Mouse (Mus musculus) midbrain, embryonic 13.5 days (tissue): ENCODE results near the gene Nme7. TPM values are rescaled to one million over a fixed set of nuclear protein-coding genes. Genes with fewer than 3 reads are reported as not detected.
A peak's percentile ranks its signal among the peaks of the same experiment; 100 is the strongest.

Experiments
- ATAC-seq: fragments of 200-750 bp; cut with Nextera tagmentation; 2 replicates; pipeline ENCODE4 v1.8.0; 2017; ENCODE audit warnings: mild to moderate bottlenecking, moderate TSS enrichment, moderate library complexity
- H3K27ac ChIP-seq: fragments of 300-500 bp; sonication (generic); 2 replicates; pipeline ENCODE4 v1.5.1; 2015; ENCODE audit warnings: inconsistent platforms, mild to moderate bottlenecking, moderate library complexity
- H3K27me3 ChIP-seq: fragments of 300-500 bp; sonication (generic); 2 replicates; pipeline ENCODE4 v1.6.1; 2015; ENCODE audit warnings: mild to moderate bottlenecking, inconsistent platforms
- H3K36me3 ChIP-seq: fragments of 300-500 bp; sonication (generic); 2 replicates; pipeline ENCODE4 v1.6.1; 2015; ENCODE audit warnings: mild to moderate bottlenecking, inconsistent platforms
- H3K4me1 ChIP-seq: fragments of 300-500 bp; sonication (generic); replicated peaks from 2 replicates; pipeline ENCODE4 v1.6.1; 2015; ENCODE audit warnings: inconsistent platforms
- H3K4me2 ChIP-seq: fragments of 300-500 bp; sonication (generic); replicated peaks from 2 replicates; pipeline ENCODE4 v1.6.1; 2015; ENCODE audit warnings: moderate library complexity, mild to moderate bottlenecking, inconsistent platforms
- H3K4me3 ChIP-seq: fragments of 300-500 bp; sonication (generic); replicated peaks from 2 replicates; pipeline ENCODE4 v1.5.1; 2015; ENCODE audit warnings: mild to moderate bottlenecking, inconsistent platforms
- H3K9ac ChIP-seq: fragments of 300-500 bp; sonication (generic); replicated peaks from 2 replicates; pipeline ENCODE4 v1.6.1; 2015; ENCODE audit warnings: mild to moderate bottlenecking, inconsistent platforms
- H3K9me3 ChIP-seq: fragments of 300-500 bp; sonication (generic); 2 replicates; pipeline ENCODE4 v1.6.1; 2016; ENCODE audit warnings: mild to moderate bottlenecking, inconsistent platforms
- WGBS: fragments of 180-500 bp; shearing (Covaris S2); methylation state at CpG from one replicate; pipeline ENCODE4 v1.1.7; 2015; 5-methylcytosine and 5-hydroxymethylcytosine counted together
- polyA plus RNA-seq: library from polyadenylated mRNA; unstranded; fragments of >200 nt; fragmentation: Nextera tagmentation; extraction: Ambion mirVana; gene quantifications from 2 replicates; pipeline ENCODE4 v1.2.1, GENCODE M21; 2015

Nme7 gene
- polyA plus RNA-seq, 1 experiment from 2014 or later = 38.8 TPM

- peaks cover 53% of the 10 kb centered on the region for H3K4me1 ChIP-seq
Measured at GRCm38 (mm10) chr1:164455614-164456013, 151.7 kb downstream of the Nme7 start.

GRCm38 (mm10) chr1:164456065-164456464 lies 152.1 kb downstream of the Nme7 start:
- Histone ChIP-seq H3K36me3 (peaks cover 24% of the 10 kb centered on the region), H3K9me3 (no peaks in the 10 kb centered on the region), H3K4me2 (peak overlapping the region; percentile 78), H3K4me1 (peaks cover 57% of the 10 kb centered on the region), H3K4me3 (peak overlapping the region; percentile 80), H3K9ac (peak overlapping the region; percentile 88), H3K27me3 (peaks cover 7% of the 10 kb centered on the region; the same call in 1 of the 2 replicates), H3K27ac (peak overlapping the region; percentile 14)
- ATAC-seq = no peak
- 21% methylated on average over 6 of the region's 6 CpGs for WGBS

More at GRCm38 (mm10) chr1:164455614-164456013, 151.7 kb downstream of the Nme7 start:
- H3K4me3 ChIP-seq = peak overlapping the region; percentile 80
- 59% methylated on average over 7 of the region's 7 CpGs for WGBS
- H3K9me3 ChIP-seq = no peaks in the 10 kb centered on the region
- H3K27ac ChIP-seq = peak overlapping the region; percentile 14
- no peak for ATAC-seq
- H3K36me3 ChIP-seq = peaks cover 29% of the 10 kb centered on the region
- H3K4me2 ChIP-seq = peak overlapping the region; percentile 78
- peaks cover 4% of the 10 kb centered on the region; the same call in 1 of the 2 replicates for H3K27me3 ChIP-seq
- peak overlapping the region; percentile 88 for H3K9ac ChIP-seq

- Histone ChIP-seq H3K4me2 (peak overlapping the region; percentile 78), H3K36me3 (peaks cover 18% of the 10 kb centered on the region), H3K27me3 (peaks cover 8% of the 10 kb centered on the region; the same call in 1 of the 2 replicates), H3K9ac (peak overlapping the region; percentile 88), H3K9me3 (no peaks in the 10 kb centered on the region), H3K4me3 (peak overlapping the region; percentile 80), H3K27ac (peak overlapping the region; percentile 98), H3K4me1 (peaks cover 62% of the 10 kb centered on the region)
- whole genome bisulfite sequencing = 3% methylated on average over 8 of the region's 8 CpGs
- no peak for ATAC-seq
Measured at GRCm38 (mm10) chr1:164456731-164457130, 152.8 kb downstream of the Nme7 start.

GRCm38 (mm10) chr1:164457531-164458244 lies 153.8 kb downstream of the Nme7 start:
- Histone ChIP-seq H3K4me3 (peak overlapping the region; percentile 80), H3K9me3 (no peaks in the 10 kb centered on the region), H3K36me3 (peaks cover 8% of the 10 kb centered on the region), H3K4me2 (peak overlapping the region; percentile 78), H3K27ac (peak overlapping the region; percentile 98), H3K4me1 (peaks cover 67% of the 10 kb centered on the region), H3K27me3 (peaks cover 8% of the 10 kb centered on the region; the same call in 1 of the 2 replicates), H3K9ac (peak overlapping the region; percentile 88)
- WGBS = 0% methylated on average over 65 of the region's 76 CpGs
- ATAC-seq = peak; percentile 84

- Histone ChIP-seq H3K4me2 (peak within 1 kb of the TSS; percentile 78), H3K27ac (peak within 1 kb of the TSS; percentile 98), H3K4me1 (peaks cover 67% of the 10 kb centered on the region), H3K27me3 (peaks cover 8% of the 10 kb centered on the region; the same call in 1 of the 2 replicates), H3K9ac (peak within 1 kb of the TSS; percentile 88), H3K9me3 (no peaks in the 10 kb centered on the region), H3K4me3 (peak within 1 kb of the TSS; percentile 80), H3K36me3 (peaks cover 3% of the 10 kb centered on the region; the same call in 1 of the 2 replicates)
- ATAC-seq = peak; percentile 96
- under 1% methylated on average over 35 of the region's 35 CpGs for WGBS
Measured at GRCm38 (mm10) chr1:164458245-164458613, 154.3 kb downstream of the Nme7 start, which contains the start of gene Atp1b1. Gene Atp1b1 (minus strand): TSS chr1:164458355.

GRCm38 (mm10) chr1:164458621-164459051 lies 154.7 kb downstream of the Nme7 start:
- 4% methylated on average over 17 of the region's 22 CpGs for WGBS
- ATAC-seq = no peak; the same call in 1 of the 2 replicates

GRCm38 (mm10) chr1:164459127-164459905 lies 155.4 kb downstream of the Nme7 start:
- H3K4me3 ChIP-seq = peak overlapping the region; percentile 80
- peaks cover 8% of the 10 kb centered on the region; the same call in 1 of the 2 replicates for H3K27me3 ChIP-seq
- H3K36me3 ChIP-seq = no peaks in the 10 kb centered on the region
- peak overlapping the region; percentile 98 for H3K27ac ChIP-seq
- no peak for ATAC-seq
- peak overlapping the region; percentile 88; the same call in 1 of the 2 replicates for H3K9ac ChIP-seq
- H3K4me1 ChIP-seq = peaks cover 60% of the 10 kb centered on the region
- H3K4me2 ChIP-seq = peak overlapping the region; percentile 78
- 57% methylated on average over 12 of the region's 12 CpGs for WGBS
- no peaks in the 10 kb centered on the region for H3K9me3 ChIP-seq

More at GRCm38 (mm10) chr1:164458621-164459051, 154.7 kb downstream of the Nme7 start:
- Histone ChIP-seq H3K9me3 (no peaks in the 10 kb centered on the region), H3K27ac (peak overlapping the region; percentile 98), H3K4me2 (peak overlapping the region; percentile 78), H3K9ac (peak overlapping the region; percentile 88), H3K27me3 (peaks cover 8% of the 10 kb centered on the region; the same call in 1 of the 2 replicates), H3K4me1 (peaks cover 67% of the 10 kb centered on the region), H3K4me3 (peak overlapping the region; percentile 80), H3K36me3 (no peaks in the 10 kb centered on the region)

GRCm38 (mm10) chr1:164460921-164461697 lies 157.2 kb downstream of the Nme7 start:
- Histone ChIP-seq H3K9me3 (no peaks in the 10 kb centered on the region), H3K4me3 (no peak overlapping the region), H3K4me2 (peak overlapping the region; percentile 25; the same call in 1 of the 2 replicates), H3K27me3 (peaks cover 8% of the 10 kb centered on the region; the same call in 1 of the 2 replicates), H3K36me3 (no peaks in the 10 kb centered on the region), H3K4me1 (peaks cover 44% of the 10 kb centered on the region), H3K9ac (no peak overlapping the region), H3K27ac (no peak overlapping the region)
- WGBS = 77% methylated on average over 13 of the region's 13 CpGs
- ATAC-seq = no peak

- no peak overlapping the region for H3K27ac ChIP-seq
- no peaks in the 10 kb centered on the region for H3K36me3 ChIP-seq
- H3K9ac ChIP-seq = no peak overlapping the region
- peaks cover 8% of the 10 kb centered on the region; the same call in 1 of the 2 replicates for H3K27me3 ChIP-seq
- WGBS = 33% methylated on average over 10 of the region's 10 CpGs
- H3K4me3 ChIP-seq = no peak overlapping the region
- no peaks in the 10 kb centered on the region for H3K9me3 ChIP-seq
- H3K4me1 ChIP-seq = peaks cover 38% of the 10 kb centered on the region
- ATAC-seq = no peak
- peak overlapping the region; percentile 25 for H3K4me2 ChIP-seq
Measured at GRCm38 (mm10) chr1:164461726-164462125, 157.8 kb downstream of the Nme7 start.

GRCm38 (mm10) chr1:164467406-164467805 lies 163.5 kb downstream of the Nme7 start:
- ATAC-seq = no peak

GRCm38 (mm10) chr1:164468329-164468728 lies 164.4 kb downstream of the Nme7 start:
- Histone ChIP-seq H3K4me3 (no peak overlapping the region), H3K9me3 (no peaks in the 10 kb centered on the region), H3K27ac (no peak overlapping the region), H3K9ac (no peak overlapping the region), H3K4me2 (no peak overlapping the region), H3K4me1 (no peaks in the 10 kb centered on the region), H3K27me3 (no peaks in the 10 kb centered on the region), H3K36me3 (no peaks in the 10 kb centered on the region)
- 90% methylated on average over 8 of the region's 8 CpGs for WGBS
- no peak for ATAC-seq

More at GRCm38 (mm10) chr1:164467406-164467805, 163.5 kb downstream of the Nme7 start:
- Histone ChIP-seq H3K4me3 (no peak overlapping the region), H3K27me3 (no peaks in the 10 kb centered on the region), H3K4me1 (no peaks in the 10 kb centered on the region), H3K9me3 (no peaks in the 10 kb centered on the region), H3K27ac (no peak overlapping the region), H3K9ac (no peak overlapping the region), H3K36me3 (no peaks in the 10 kb centered on the region), H3K4me2 (no peak overlapping the region)
- 90% methylated on average over 10 of the region's 10 CpGs for WGBS
